Mouse (Mus musculus) cerebellum, adult 9-10 months (tissue): ENCODE measurements at regions not wholly inside any gene's neighbourhood (a gene's known extent, or its start where the extent isn't known, plus 50 kb on each side); places are given as distances from the start of the nearest gene placed in this dataset.

Experiments
- DNase-seq: peaks from one replicate; pipeline ENCODE4 v3.0.0; 2022

- no peak for DNase-seq
Observed at GRCm38 (mm10) chr15:31087607-31088006, 136.5 kb upstream of the Dap start.

- DNase-seq = peak; percentile 87
Observed at GRCm38 (mm10) chr15:31091916-31092570, 132.1 kb upstream of the Dap start.

DNA sequence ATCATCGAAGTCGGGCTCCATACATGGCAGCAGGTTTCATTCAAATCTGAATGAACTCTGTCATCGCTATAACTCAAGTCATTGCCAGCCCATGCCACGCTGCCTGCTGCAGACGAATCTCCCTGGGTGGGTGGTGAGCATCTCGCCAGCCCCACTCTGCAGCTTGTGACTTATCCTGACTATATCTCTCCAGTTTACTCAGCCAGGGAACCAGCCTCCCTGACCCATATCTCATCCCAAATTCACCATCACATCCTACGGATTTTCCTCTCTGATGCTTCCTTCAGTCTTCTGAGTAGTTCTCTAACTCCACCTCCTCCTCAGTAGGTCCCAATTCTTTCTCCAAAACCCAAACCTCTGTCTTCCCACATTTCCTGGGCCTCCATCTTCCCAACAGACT lies 127.9 kb upstream of the Dap start:
- DNase-seq = no peak

DNA sequence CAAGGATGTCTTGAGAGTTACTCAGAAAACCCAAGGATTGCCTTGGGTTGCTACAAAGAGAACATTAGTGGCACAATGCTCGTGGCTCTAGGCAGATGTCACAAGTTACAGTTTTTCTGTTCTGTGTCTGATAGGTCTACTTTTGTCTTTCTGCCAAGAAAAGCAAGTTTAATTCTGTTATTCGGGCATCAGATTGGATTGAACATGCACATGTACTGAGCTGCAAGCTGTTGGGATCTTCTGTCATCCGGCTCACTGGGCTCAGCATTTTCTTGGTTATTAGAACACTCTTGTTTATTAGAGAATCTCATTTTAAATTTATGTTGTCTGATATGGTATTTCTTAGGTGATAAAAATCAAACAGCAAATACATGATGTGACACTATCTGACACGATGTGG lies 126.8 kb upstream of the Dap start:
- DNase-seq = no peak

- no peak for DNase-seq
Observed at GRCm38 (mm10) chr15:31104743-31105142, 119.4 kb upstream of the Dap start.

- DNase-seq = no peak
Observed at GRCm38 (mm10) chr15:31106907-31107306, 117.2 kb upstream of the Dap start.

- DNase-seq = no peak
Observed at GRCm38 (mm10) chr15:31113216-31113615, 110.9 kb upstream of the Dap start.

DNA sequence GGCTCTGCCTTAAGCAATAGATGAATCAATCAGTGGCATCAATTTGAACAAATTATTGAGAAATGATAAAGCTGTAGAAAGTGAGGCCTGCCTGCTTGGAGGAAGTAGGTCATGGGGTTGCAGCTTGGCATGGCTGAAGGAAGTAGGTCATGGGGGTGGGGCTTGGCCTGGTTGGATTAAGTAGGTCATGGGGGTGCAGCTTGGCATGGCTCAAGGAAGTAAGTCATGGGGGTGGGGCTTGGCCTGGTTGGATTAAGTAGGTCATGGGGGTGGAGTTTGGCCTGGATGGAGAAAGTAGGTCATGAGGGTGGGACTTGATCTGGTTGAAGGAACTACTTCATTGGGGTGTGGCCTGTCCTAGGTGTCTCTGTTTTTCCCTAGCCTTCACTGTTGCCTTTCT lies 106.8 kb upstream of the Dap start:
- no peak for DNase-seq

GRCm38 (mm10) chr15:31120147-31120546 lies 104.0 kb upstream of the Dap start:
- no peak for DNase-seq

GRCm38 (mm10) chr15:31125784-31126183 lies 98.3 kb upstream of the Dap start:
- no peak for DNase-seq

DNA sequence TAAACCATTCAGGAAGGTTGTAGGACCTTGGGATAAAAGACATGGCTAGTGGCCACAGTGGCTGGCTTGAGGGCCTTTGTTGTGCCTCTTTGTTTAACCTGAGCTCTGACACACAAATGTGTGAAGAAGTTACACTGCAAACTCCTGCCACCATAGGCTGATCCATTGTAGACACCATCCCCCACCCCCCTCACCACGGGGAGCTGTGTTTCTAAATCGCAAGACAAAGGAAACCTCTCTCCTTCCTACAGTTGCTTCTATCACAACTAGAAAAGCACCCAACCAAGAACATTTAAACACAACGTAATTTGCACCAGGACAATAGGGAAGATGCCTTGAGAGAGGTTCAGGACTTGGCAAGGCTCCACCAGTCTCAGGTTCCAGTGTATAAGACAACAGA lies 97.1 kb upstream of the Dap start:
- no peak for DNase-seq

DNA sequence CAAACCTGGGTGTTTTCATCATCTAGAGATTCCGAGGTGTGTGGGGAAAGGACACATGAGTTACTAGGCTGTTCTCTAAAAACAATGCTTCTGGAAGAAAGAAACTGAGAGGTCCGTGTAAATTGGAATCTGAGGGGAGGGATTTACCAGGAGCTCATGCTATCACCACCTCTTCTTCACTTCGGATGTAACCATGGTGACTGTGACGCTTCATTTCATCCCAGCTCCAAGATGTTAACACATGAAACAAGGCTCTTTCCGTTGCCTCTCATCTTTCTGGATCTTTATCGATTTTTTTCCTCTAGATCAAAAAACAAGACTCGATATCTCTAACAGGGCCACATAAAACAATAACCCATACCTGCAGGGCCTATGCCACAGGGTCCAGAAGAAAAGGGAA lies 89.2 kb upstream of the Dap start:
- DNase-seq = no peak

DNA sequence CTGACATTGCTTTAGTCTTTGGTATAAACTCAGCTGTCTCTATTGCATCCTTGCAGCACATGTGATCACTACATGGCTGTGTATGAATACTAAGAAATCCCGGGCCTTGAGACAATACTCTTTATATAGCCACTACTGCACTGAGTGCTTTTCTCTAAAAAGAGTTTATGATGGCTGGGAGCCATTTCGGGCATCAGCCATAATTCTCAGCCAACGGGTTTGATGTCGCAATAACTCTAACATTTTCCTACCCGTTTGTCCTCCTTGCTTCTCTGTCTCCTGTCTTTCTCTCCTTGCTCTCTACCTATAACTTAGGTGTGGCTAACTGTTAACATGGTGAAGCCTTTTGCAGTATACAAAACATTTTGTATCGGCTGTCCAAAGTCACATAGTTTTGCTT lies 85.5 kb upstream of the Dap start:
- DNase-seq = no peak

GRCm38 (mm10) chr15:31141750-31142149 lies 82.4 kb upstream of the Dap start:
- no peak for DNase-seq

GRCm38 (mm10) chr15:31148251-31149145 lies 75.6 kb upstream of the Dap start:
- DNase-seq = peak; percentile 52

DNA sequence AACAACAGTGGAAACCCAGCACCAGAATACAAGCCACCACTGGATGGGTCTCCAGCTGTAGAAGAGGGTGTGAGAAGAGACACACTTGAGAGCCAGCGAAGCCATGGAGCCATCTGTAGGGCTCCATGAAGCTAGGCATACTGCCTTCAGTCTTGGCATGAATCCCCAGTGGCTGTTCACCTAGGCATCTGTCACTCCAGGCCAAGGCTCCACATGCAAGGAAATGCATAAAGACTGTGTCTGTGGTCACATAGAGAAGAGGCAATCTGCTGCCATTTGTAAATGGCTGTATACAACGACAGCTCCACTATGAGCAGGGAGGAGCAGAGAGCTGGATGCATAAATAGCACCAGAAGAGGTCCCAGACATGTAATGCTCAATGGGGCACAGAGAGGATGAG lies 74.3 kb upstream of the Dap start:
- peak; percentile 75 for DNase-seq

DNA sequence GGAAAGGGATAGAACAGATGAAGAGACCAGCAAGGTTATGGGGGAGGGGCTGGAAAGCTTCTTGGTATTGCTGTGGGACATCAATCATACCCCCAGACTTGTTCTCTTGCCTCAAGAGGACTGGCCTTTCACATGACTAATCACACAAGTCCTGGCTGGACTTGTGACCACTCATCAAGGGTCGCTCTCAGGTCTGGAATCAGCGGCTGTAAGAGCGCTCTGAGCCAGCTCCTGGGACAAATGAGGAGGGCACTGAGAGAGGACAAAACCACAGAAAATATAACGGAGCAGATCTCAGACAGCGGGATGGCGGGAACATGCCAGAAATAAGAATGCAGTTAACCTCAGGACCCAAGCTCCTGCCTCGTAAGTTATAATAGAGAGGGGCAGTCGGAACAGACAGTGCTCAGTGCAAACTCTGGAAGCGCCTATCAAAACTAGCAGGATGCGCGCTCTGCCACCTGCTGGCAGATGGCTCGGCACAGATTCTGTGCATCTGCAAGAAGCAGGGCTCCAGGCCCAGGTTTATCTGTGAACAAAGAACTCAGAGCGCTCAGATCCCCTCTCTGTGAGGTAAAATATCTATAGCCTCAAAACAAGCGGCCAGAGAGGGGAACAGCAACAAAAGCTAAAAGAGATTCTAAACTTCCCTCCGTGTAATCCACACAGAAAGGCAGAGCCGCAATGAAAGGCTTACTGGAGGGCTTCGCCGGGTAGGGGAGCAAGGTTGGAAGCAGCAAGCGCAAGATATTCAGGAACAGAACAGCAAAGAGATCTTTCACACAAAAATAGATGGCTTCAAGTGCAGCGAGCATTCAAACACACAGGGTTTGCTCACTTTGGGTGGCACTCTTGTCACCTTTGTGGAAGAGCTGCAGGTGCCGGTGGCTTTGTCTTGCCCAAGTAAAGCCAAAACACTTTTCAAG lies 73.3 kb upstream of the Dap start:
- peak; percentile 68 for DNase-seq

DNA sequence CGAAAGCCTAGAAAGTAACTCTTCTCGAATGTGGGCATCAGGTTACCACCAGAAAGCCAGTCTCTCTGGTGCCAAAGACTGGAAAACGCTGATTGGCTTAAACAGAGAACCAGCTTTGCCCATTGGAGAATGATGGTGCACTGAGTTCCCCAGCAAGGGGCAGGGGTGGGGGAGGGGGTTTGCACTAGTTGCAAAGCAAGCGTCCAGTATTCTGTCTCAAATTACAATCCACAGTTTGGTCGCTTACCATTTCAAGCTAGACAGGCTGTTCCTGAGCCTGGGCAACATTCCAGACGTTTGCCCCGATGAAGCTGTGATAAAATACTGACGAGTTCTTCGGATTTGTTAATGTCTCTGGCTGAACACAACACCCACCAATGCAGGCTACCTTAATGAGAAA lies 69.0 kb upstream of the Dap start:
- no peak for DNase-seq

DNA sequence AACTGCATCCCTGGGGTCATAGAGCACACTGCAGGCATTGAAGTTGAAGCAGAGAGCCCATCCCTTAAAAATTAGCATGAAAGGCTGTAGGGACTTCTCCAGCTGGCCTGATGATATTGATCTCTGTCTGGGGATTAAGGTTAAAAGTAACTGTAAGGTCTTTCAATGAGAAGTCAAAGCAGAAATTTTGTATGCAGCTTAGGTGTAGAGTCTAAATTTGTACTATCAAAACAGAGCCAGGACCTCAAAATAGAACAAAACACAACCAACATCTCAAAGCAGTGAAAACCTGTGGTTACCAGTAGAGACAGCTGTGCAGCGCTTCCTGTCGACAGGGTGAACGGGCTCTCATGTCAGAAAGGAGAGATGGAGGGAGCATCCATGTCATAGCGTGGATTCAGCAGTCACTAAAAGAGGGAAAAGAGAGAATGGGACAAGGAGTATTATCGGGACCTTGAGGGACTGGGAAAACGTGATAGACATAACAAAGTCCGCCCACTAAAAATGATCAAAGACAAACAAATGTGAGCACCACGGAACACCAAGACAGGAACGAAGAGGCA lies 57.5 kb upstream of the Dap start:
- no peak for DNase-seq

DNA sequence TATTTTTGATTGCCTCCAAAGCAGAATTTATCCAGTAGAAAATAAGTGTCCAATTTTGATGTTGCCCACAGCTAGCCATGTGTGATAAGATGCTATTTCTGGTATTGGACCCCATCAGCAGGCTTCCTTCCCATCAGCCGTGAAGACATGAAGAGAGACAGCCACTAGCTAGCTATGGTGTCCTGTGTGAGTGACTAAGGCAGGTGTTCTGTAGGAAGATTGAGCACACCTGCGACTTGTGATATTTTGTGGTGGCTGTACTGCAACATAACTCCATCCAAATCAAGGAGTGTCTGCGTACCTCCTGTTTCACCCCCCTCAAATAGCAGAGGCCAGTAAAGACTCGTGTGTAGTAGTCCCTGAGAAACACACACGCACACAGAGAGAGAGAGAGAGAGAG lies 56.6 kb upstream of the Dap start:
- DNase-seq = no peak

DNA sequence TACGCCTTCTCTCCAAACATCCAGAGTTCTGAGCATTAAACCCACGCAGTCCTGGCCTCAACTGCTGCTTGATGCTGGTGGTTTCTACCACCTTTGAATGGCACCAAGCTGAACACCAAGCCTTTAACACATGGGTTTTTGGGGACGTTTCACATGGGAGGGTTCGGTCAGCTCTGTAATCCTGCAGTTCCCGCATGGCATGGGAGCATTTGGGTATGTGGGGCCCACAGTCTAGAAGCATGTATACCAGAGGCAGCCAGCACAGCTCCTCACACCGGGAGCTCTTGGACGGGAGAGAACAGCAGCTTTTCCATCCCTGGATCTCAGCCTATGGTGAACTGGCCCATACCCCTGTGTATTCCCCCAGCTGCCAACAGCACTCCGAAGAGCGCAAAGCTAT lies 55.9 kb upstream of the Dap start:
- DNase-seq = no peak

DNA sequence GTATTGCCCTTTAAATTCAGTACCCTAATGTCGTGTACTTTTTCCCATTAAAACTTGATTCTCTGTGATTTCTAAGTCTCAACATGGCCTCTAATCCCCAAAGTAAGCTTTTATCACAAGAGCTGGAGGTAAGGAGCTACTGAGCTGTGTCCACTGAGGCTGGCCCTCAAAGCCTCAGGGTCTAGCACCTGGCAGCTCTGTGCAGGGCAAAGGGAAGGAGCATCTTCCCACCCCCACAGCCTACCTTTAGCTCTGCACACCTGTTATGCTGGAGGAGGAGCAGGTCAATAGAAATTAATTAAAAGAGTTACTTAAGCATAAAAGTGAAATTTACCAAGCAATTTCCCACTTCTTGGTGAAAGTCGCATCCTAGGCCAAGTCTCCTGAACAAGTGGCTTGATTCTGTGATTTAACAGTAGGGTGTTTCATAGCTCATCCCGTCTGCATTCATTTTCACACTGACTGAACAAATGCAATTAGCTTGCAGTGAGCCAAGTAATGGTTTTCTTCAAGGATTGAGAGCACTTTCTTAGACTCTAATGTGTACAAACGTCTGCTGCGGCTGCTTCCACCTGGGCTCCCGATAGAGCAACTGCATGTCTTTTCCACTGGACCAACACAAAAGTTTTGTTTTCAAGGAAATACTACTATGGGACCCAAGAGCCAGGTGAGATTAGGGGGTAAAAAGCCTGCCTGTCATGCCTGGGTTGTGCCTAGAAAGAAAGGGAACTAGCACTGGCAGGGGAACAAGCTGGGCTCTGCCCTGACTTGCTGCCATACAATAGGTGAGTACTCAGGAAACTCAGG lies 50.6 kb upstream of the Dap start:
- no peak for DNase-seq
